Mouse (Mus musculus) neural tube, embryonic 13.5 days (tissue): Measurements from ENCODE around the gene Etaa1. TPM values are rescaled to one million over a fixed set of nuclear protein-coding genes. Genes with fewer than 3 reads are reported as not detected.
"Not testable (repeated sequence)": the region's sequence is repeated elsewhere in the genome, so short reads cannot be mapped to it uniquely, and the experiment has no call there.

ENCODE experiments used
- ATAC-seq: fragments of 200-750 bp; cut with Nextera tagmentation; 2 replicates; pipeline ENCODE4 v1.8.0; 2017; ENCODE audit warnings: low read depth, mild to moderate bottlenecking, moderate TSS enrichment, moderate library complexity
- H3K27ac ChIP-seq: fragments of 300-500 bp; sonication (generic); replicated peaks from 2 replicates; pipeline ENCODE4 v1.5.1; 2015; ENCODE audit warnings: moderate library complexity, mild to moderate bottlenecking, inconsistent platforms
- H3K27me3 ChIP-seq: fragments of 300-500 bp; sonication (generic); 2 replicates; pipeline ENCODE4 v1.6.1; 2015; ENCODE audit warnings: mild to moderate bottlenecking, inconsistent platforms
- H3K36me3 ChIP-seq: fragments of 300-500 bp; sonication (generic); 2 replicates; pipeline ENCODE4 v1.6.1; 2015; ENCODE audit warnings: mild to moderate bottlenecking, inconsistent platforms
- H3K4me1 ChIP-seq: fragments of 300-500 bp; sonication (generic); replicated peaks from 2 replicates; pipeline ENCODE4 v1.6.1; 2015; ENCODE audit warnings: inconsistent platforms
- H3K4me2 ChIP-seq: fragments of 300-500 bp; sonication (generic); 2 replicates; pipeline ENCODE4 v1.6.1; 2015; ENCODE audit warnings: inconsistent platforms, mild to moderate bottlenecking, moderate library complexity
- H3K4me3 ChIP-seq: fragments of 300-500 bp; sonication (generic); 2 replicates; pipeline ENCODE4 v1.5.1; 2015; ENCODE audit warnings: mild to moderate bottlenecking, inconsistent platforms
- H3K9ac ChIP-seq: fragments of 300-500 bp; sonication (generic); 2 replicates; pipeline ENCODE4 v1.6.1; 2015; ENCODE audit warnings: moderate library complexity, mild to moderate bottlenecking, inconsistent platforms
- H3K9me3 ChIP-seq: fragments of 300-500 bp; sonication (generic); 2 replicates; pipeline ENCODE4 v1.6.1; 2016; ENCODE audit warnings: inconsistent platforms
- WGBS: fragments of 180-500 bp; shearing (Covaris S2); methylation state at CpG from one replicate; pipeline ENCODE4 v1.1.7; 2015; 5-methylcytosine and 5-hydroxymethylcytosine counted together
- polyA plus RNA-seq: library from polyadenylated mRNA; unstranded; fragments of >200 nt; fragmentation: Nextera tagmentation; extraction: Ambion mirVana; gene quantifications from 2 replicates; pipeline ENCODE4 v1.2.1, GENCODE M21; 2015

The Etaa1 gene
- polyA plus RNA-seq, 1 experiment from 2014 or later: 8.5 TPM

GRCm38 (mm10) chr11:17916486-17916885 lies 37.2 kb downstream of the Etaa1 start:
- WGBS: 83% methylated on average over 1 of the region's 1 CpGs
- Histone ChIP-seq H3K9me3 (no peaks in the 10 kb centered on the region), H3K4me2 (no peak overlapping the region), H3K4me3 (no peak overlapping the region), H3K27ac (no peak overlapping the region), H3K27me3 (no peaks in the 10 kb centered on the region), H3K4me1 (no peaks in the 10 kb centered on the region), H3K36me3 (no peaks in the 10 kb centered on the region), H3K9ac (no peak overlapping the region)
- ATAC-seq: no peak

- H3K9ac ChIP-seq, H3K27ac ChIP-seq, H3K27me3 ChIP-seq, H3K4me2 ChIP-seq, H3K9me3 ChIP-seq, H3K4me3 ChIP-seq, H3K4me1 ChIP-seq, ATAC-seq, H3K36me3 ChIP-seq: not testable (repeated sequence)
- WGBS: 91% methylated on average over 4 of the region's 4 CpGs
These were observed 52.7 kb downstream of the Etaa1 start for GRCm38 (mm10) chr11:17900996-17901395.
